Mouse (Mus musculus): ENCODE measurements around the gene St3gal3. TPM values are rescaled to one million over a fixed set of nuclear protein-coding genes. Genes with fewer than 3 reads are reported as not detected.

Gene St3gal3
- polyA plus RNA-seq, 1 experiment: 19.3 TPM

- WGBS: 83% methylated on average over 7 of the region's 7 CpGs
Observed at GRCm38 (mm10) chr4:117999951-118000350, 134.8 kb downstream of the St3gal3 start.

GRCm38 (mm10) chr4:117997381-117998269 is 137.1 kb downstream of the St3gal3 start:
- H3K27ac ChIP-seq (ENCODE audit: control insufficient read depth, insufficient read depth, low read length): no peak overlapping the region
- no peak overlapping the region for H3K4me3 ChIP-seq (ENCODE audit: control insufficient read depth, insufficient read depth, low read length)
- no peaks in the 10 kb centered on the region for H3K27me3 ChIP-seq (ENCODE audit: control insufficient read depth, insufficient read depth, low read length)
- peaks cover 6% of the 10 kb centered on the region; the same call in 1 of the 2 replicates for H3K4me1 ChIP-seq (replicated peaks; ENCODE audit: control insufficient read depth, insufficient read depth, low read length)
- no peak for DNase-seq
- no peak for TF ChIP-seq CTCF (IDR thresholded peaks at IDR 0.05; ENCODE audit: borderline replicate concordance, control insufficient read depth, extremely low read depth, insufficient read depth, low read length, poor library complexity)
- TF ChIP-seq POLR2A (IDR thresholded peaks at IDR 0.05; ENCODE audit: control insufficient read depth, extremely low read depth, insufficient read depth, low read length, poor library complexity): no peak
- WGBS: 55% methylated on average over 20 of the region's 20 CpGs
- H3K36me3 ChIP-seq (ENCODE audit: control insufficient read depth, insufficient read depth, low read length): no peaks in the 10 kb centered on the region

More at GRCm38 (mm10) chr4:117999951-118000350, 134.8 kb downstream of the St3gal3 start:
- no peaks in the 10 kb centered on the region for H3K36me3 ChIP-seq (ENCODE audit: control insufficient read depth, insufficient read depth, low read length)
- peaks cover 6% of the 10 kb centered on the region; the same call in 1 of the 2 replicates for H3K4me1 ChIP-seq (replicated peaks; ENCODE audit: control insufficient read depth, insufficient read depth, low read length)
- H3K27me3 ChIP-seq (ENCODE audit: control insufficient read depth, insufficient read depth, low read length): no peaks in the 10 kb centered on the region
- H3K27ac ChIP-seq (ENCODE audit: control insufficient read depth, insufficient read depth, low read length): no peak overlapping the region
- no peak overlapping the region for H3K4me3 ChIP-seq (ENCODE audit: control insufficient read depth, insufficient read depth, low read length)
- DNase-seq: no peak
- no peak for TF ChIP-seq CTCF (IDR thresholded peaks at IDR 0.05; ENCODE audit: borderline replicate concordance, control insufficient read depth, extremely low read depth, insufficient read depth, low read length, poor library complexity)
- no peak for TF ChIP-seq POLR2A (IDR thresholded peaks at IDR 0.05; ENCODE audit: control insufficient read depth, extremely low read depth, insufficient read depth, low read length, poor library complexity)

- Histone ChIP-seq H3K4me1 (replicated peaks; ENCODE audit: control insufficient read depth, insufficient read depth, low read length) (peaks cover 6% of the 10 kb centered on the region; the same call in 1 of the 2 replicates), H3K27ac (ENCODE audit: control insufficient read depth, insufficient read depth, low read length) (no peak overlapping the region), H3K4me3 (ENCODE audit: control insufficient read depth, insufficient read depth, low read length) (no peak overlapping the region), H3K36me3 (ENCODE audit: control insufficient read depth, insufficient read depth, low read length) (no peaks in the 10 kb centered on the region), H3K27me3 (ENCODE audit: control insufficient read depth, insufficient read depth, low read length) (no peaks in the 10 kb centered on the region)
- DNase-seq: no peak
- 95% methylated on average over 5 of the region's 5 CpGs for WGBS
- no peak for TF ChIP-seq POLR2A (IDR thresholded peaks at IDR 0.05; ENCODE audit: control insufficient read depth, extremely low read depth, insufficient read depth, low read length, poor library complexity)
- TF ChIP-seq CTCF (IDR thresholded peaks at IDR 0.05; ENCODE audit: borderline replicate concordance, control insufficient read depth, extremely low read depth, insufficient read depth, low read length, poor library complexity): no peak
Observed at GRCm38 (mm10) chr4:117996701-117997100, 138.0 kb downstream of the St3gal3 start.

GRCm38 (mm10) chr4:117995461-117995860 is 139.3 kb downstream of the St3gal3 start:
- Histone ChIP-seq H3K27ac (ENCODE audit: control insufficient read depth, insufficient read depth, low read length) (no peak overlapping the region), H3K4me3 (ENCODE audit: control insufficient read depth, insufficient read depth, low read length) (no peak overlapping the region), H3K36me3 (ENCODE audit: control insufficient read depth, insufficient read depth, low read length) (no peaks in the 10 kb centered on the region), H3K4me1 (replicated peaks; ENCODE audit: control insufficient read depth, insufficient read depth, low read length) (peaks cover 5% of the 10 kb centered on the region; the same call in 1 of the 2 replicates), H3K27me3 (ENCODE audit: control insufficient read depth, insufficient read depth, low read length) (no peaks in the 10 kb centered on the region)
- DNase-seq: no peak
- TF ChIP-seq POLR2A (IDR thresholded peaks at IDR 0.05; ENCODE audit: control insufficient read depth, extremely low read depth, insufficient read depth, low read length, poor library complexity) (no peak), CTCF (IDR thresholded peaks at IDR 0.05; ENCODE audit: borderline replicate concordance, control insufficient read depth, extremely low read depth, insufficient read depth, low read length, poor library complexity) (no peak)
- 91% methylated on average over 1 of the region's 1 CpGs for WGBS

- Histone ChIP-seq H3K27me3 (ENCODE audit: control insufficient read depth, insufficient read depth, low read length) (no peaks in the 10 kb centered on the region), H3K4me3 (ENCODE audit: control insufficient read depth, insufficient read depth, low read length) (no peak overlapping the region), H3K4me1 (replicated peaks; ENCODE audit: control insufficient read depth, insufficient read depth, low read length) (no peaks in the 10 kb centered on the region), H3K27ac (ENCODE audit: control insufficient read depth, insufficient read depth, low read length) (no peak overlapping the region), H3K36me3 (ENCODE audit: control insufficient read depth, insufficient read depth, low read length) (no peaks in the 10 kb centered on the region)
- 95% methylated on average over 2 of the region's 2 CpGs for WGBS
- TF ChIP-seq POLR2A (IDR thresholded peaks at IDR 0.05; ENCODE audit: control insufficient read depth, extremely low read depth, insufficient read depth, low read length, poor library complexity) (no peak), CTCF (IDR thresholded peaks at IDR 0.05; ENCODE audit: borderline replicate concordance, control insufficient read depth, extremely low read depth, insufficient read depth, low read length, poor library complexity) (no peak)
- DNase-seq: no peak
Observed at GRCm38 (mm10) chr4:117993421-117993820, 141.3 kb downstream of the St3gal3 start.

- H3K36me3 ChIP-seq (ENCODE audit: control insufficient read depth, insufficient read depth, low read length): no peaks in the 10 kb centered on the region
- no peaks in the 10 kb centered on the region for H3K27me3 ChIP-seq (ENCODE audit: control insufficient read depth, insufficient read depth, low read length)
- H3K27ac ChIP-seq (ENCODE audit: control insufficient read depth, insufficient read depth, low read length): no peak overlapping the region
- H3K4me3 ChIP-seq (ENCODE audit: control insufficient read depth, insufficient read depth, low read length): no peak overlapping the region
- TF ChIP-seq CTCF (IDR thresholded peaks at IDR 0.05; ENCODE audit: borderline replicate concordance, control insufficient read depth, extremely low read depth, insufficient read depth, low read length, poor library complexity) (no peak), POLR2A (IDR thresholded peaks at IDR 0.05; ENCODE audit: control insufficient read depth, extremely low read depth, insufficient read depth, low read length, poor library complexity) (no peak)
- H3K4me1 ChIP-seq (replicated peaks; ENCODE audit: control insufficient read depth, insufficient read depth, low read length): no peaks in the 10 kb centered on the region
- WGBS: 95% methylated on average over 7 of the region's 7 CpGs
- DNase-seq: no peak
Observed at GRCm38 (mm10) chr4:117992872-117993271, 141.8 kb downstream of the St3gal3 start.
